In the genomic region with DNA sequence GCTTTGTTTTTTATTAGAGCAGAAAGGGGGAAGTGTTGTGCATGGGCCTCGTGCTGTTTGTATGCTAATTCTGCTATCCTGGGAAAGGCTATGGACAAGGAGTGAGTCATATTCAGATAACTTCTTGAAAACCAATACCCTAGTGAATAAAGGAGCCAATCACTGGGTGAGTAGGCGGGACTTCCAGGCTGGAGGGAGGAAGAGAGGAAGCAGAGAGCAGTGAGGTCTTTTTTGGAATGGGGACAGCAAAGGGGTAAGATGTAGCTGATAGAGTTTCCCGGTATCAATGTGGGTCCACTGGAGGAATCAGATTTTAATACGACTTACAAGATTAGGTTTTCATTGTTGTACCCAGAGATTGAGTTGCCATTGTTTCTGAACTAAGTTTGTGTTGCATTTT, we compare ENCODE assay signal across 28 mouse cellular contexts.
DNase-seq lines count a peak whose midpoint lies in the region; ATAC-seq and TF ChIP-seq lines count a peak whose summit lies in the region.
"Had no signal": no experiment of that assay in that cellular context is flagged by ENCODE, and none has a peak within 500 bp of the region (broad histone marks: within the 10 kb centered on the region; RNA-seq: fewer than 3 reads in every experiment).

No protein-coding gene starts in this region.

- H3K36me3 ChIP-seq in E14TG2a.4 (ENCODE audit: insufficient read depth, low read length) (no peaks in the 10 kb centered on the region), myocyte (ENCODE audit: control insufficient read depth, insufficient read depth) (no peaks in the 10 kb centered on the region)
- H3K36me3 ChIP-seq in hindbrain, embryonic 14.5 days (replicated peaks; ENCODE audit: control insufficient read depth, insufficient read depth), result no peaks in the 10 kb centered on the region
- H3K36me3 ChIP-seq in forebrain, embryonic 16.5 days (ENCODE audit: control insufficient read depth, insufficient read depth), result no peaks in the 10 kb centered on the region
- H3K36me3 ChIP-seq: forebrain, embryonic 10.5 days; heart, embryonic 12.5 days; heart, embryonic 15.5 days; hindbrain, embryonic 10.5 days; hindbrain, embryonic 13.5 days had no signal

- no peak for TF ChIP-seq CTCF in E14TG2a.4 (conservative IDR thresholded peaks at IDR 0.05; ENCODE audit: low read length)

- 76% methylated on average over 4 of the region's 4 CpGs for WGBS in hindbrain, embryonic 14.5 days
- WGBS in forebrain, embryonic 16.5 days, result 81% methylated on average over 4 of the region's 4 CpGs

- H3ac ChIP-seq in myocyte (ENCODE audit: control insufficient read depth, insufficient read length), result no peak overlapping the region

- H3K4me1 ChIP-seq in E14TG2a.4 (replicated peaks; ENCODE audit: low read depth, low read length), result peaks cover 32% of the 10 kb centered on the region
- no peaks in the 10 kb centered on the region for H3K4me1 ChIP-seq in hindbrain, embryonic 14.5 days (replicated peaks; ENCODE audit: control insufficient read depth, insufficient read depth, low read length)
- H3K4me1 ChIP-seq in forebrain, embryonic 16.5 days (replicated peaks; ENCODE audit: control insufficient read depth, insufficient read depth, low read length), result no peaks in the 10 kb centered on the region
- H3K4me1 ChIP-seq: forebrain, embryonic 10.5 days; forebrain, embryonic 13.5 days; heart, embryonic 12.5 days; heart, embryonic 15.5 days; hindbrain, embryonic 10.5 days; hindbrain, embryonic 13.5 days had no signal

- no peaks in the 10 kb centered on the region for H3K9me3 ChIP-seq in E14TG2a.4 (ENCODE audit: low read length)
- H3K9me3 ChIP-seq in hindbrain, embryonic 14.5 days (ENCODE audit: control insufficient read depth, low read length), result 0 out of 2 replicates have a peak, but pooled peaks cover 10% of the 10 kb centered on the region
- H3K9me3 ChIP-seq in forebrain, embryonic 16.5 days (ENCODE audit: control insufficient read depth, low read length), result no peaks in the 10 kb centered on the region
- H3K9me3 ChIP-seq: forebrain, embryonic 10.5 days; forebrain, embryonic 13.5 days; heart, embryonic 12.5 days; heart, embryonic 15.5 days; hindbrain, embryonic 10.5 days; hindbrain, embryonic 13.5 days had no signal

- H3K4me2 ChIP-seq in myocyte (ENCODE audit: low read depth), result peak overlapping the region; percentile 71
- H3K4me2 ChIP-seq in hindbrain, embryonic 14.5 days (replicated peaks), result no peak overlapping the region
- no peak overlapping the region for H3K4me2 ChIP-seq in forebrain, embryonic 16.5 days (ENCODE audit: low read length)
- H3K4me2 ChIP-seq: forebrain, embryonic 13.5 days; heart, embryonic 12.5 days; heart, embryonic 15.5 days; hindbrain, embryonic 13.5 days had no signal

- H3K4me3 ChIP-seq in E14TG2a.4 (replicated peaks; ENCODE audit: low read length), result peak overlapping the region; percentile 82
- peak overlapping the region; percentile 21 for H3K4me3 ChIP-seq in myocyte
- no peak overlapping the region for H3K4me3 ChIP-seq in hindbrain, embryonic 14.5 days (replicated peaks; ENCODE audit: low read length)
- no peak overlapping the region for H3K4me3 ChIP-seq in forebrain, embryonic 16.5 days (replicated peaks; ENCODE audit: low read length)
- H3K4me3 ChIP-seq: forebrain, embryonic 10.5 days; forebrain, embryonic 13.5 days; heart, embryonic 12.5 days; heart, embryonic 15.5 days; hindbrain, embryonic 10.5 days; hindbrain, embryonic 13.5 days had no signal

- H3K27me3 ChIP-seq in E14TG2a.4 (ENCODE audit: insufficient read depth, low read length) (no peaks in the 10 kb centered on the region), myocyte (ENCODE audit: control insufficient read depth, insufficient read depth, insufficient read length) (no peaks in the 10 kb centered on the region)
- no peaks in the 10 kb centered on the region for H3K27me3 ChIP-seq in hindbrain, embryonic 14.5 days (ENCODE audit: control insufficient read depth, insufficient read depth, low read length)
- H3K27me3 ChIP-seq in forebrain, embryonic 16.5 days (replicated peaks; ENCODE audit: control insufficient read depth, insufficient read depth, low read length), result no peaks in the 10 kb centered on the region
- H3K27me3 ChIP-seq: forebrain, embryonic 13.5 days; heart, embryonic 12.5 days; heart, embryonic 15.5 days had no signal

- no peaks in the 10 kb centered on the region for H3K79me2 ChIP-seq in myocyte (ENCODE audit: control insufficient read depth, insufficient read depth)

- DNase-seq in 3T3-L1 (ENCODE audit: low read depth, low spot score), result peak; percentile 85
- DNase-seq in NIH3T3 (ENCODE audit: low read depth), result peak; percentile 40
- no peak for DNase-seq in embryo, embryonic 11 days
- no peak for DNase-seq in hindbrain, embryonic 14.5 days (ENCODE audit: low spot score)
- DNase-seq: adrenal gland, adult 2 months; adrenal gland, postnatal 25 days; cerebellum, adult 11-12 months; cerebellum, adult 8-10 months; cerebellum, postnatal 10 days; cerebellum, postnatal 36 days; forebrain, postnatal 0 days; gastrocnemius, postnatal 25 days; heart, adult 18-20 months; heart, postnatal 10 days; heart, postnatal 36 days; kidney, adult 2 months had no signal

- no peak for TF ChIP-seq POLR2A in myocyte (IDR thresholded peaks at IDR 0.05; ENCODE audit: insufficient read length, low read depth)

- no peak overlapping the region for H3K27ac ChIP-seq in hindbrain, embryonic 14.5 days
- H3K27ac ChIP-seq in forebrain, embryonic 16.5 days (ENCODE audit: low read length), result no peak overlapping the region
- H3K27ac ChIP-seq: forebrain, embryonic 10.5 days; forebrain, embryonic 13.5 days; heart, embryonic 15.5 days; hindbrain, embryonic 10.5 days; hindbrain, embryonic 13.5 days; hindbrain, postnatal 0 days had no signal

- ATAC-seq in hindbrain, embryonic 14.5 days (ENCODE audit: low FRiP score), result no peak
- ATAC-seq in forebrain, embryonic 16.5 days, result no peak
- ATAC-seq: forebrain, embryonic 13.5 days; forebrain, postnatal 0 days; hindbrain, postnatal 0 days; inflammation-experienced regulatory T-cells, adult 6 months; intestine, embryonic 16.5 days had no signal

- no peak overlapping the region for H3K9ac ChIP-seq in hindbrain, embryonic 14.5 days
- no peak overlapping the region for H3K9ac ChIP-seq in forebrain, embryonic 16.5 days (replicated peaks; ENCODE audit: low read depth, low read length)
- H3K9ac ChIP-seq: forebrain, embryonic 13.5 days; forebrain, postnatal 0 days; heart, embryonic 12.5 days; heart, embryonic 15.5 days; hindbrain, embryonic 13.5 days had no signal

TF ChIP-seq in myocyte, 11 proteins besides CTCF, POLR2A, EP300 and RAD21:
- no peak for TF ChIP-seq CEBPB (IDR thresholded peaks at IDR 0.05; ENCODE audit: insufficient read depth, poor library complexity, severe bottlenecking)

Comparison
In these comparisons a context has a peak if more than half of its experiments do, and no peak if none do; other contexts are left out.
1. DNase-seq: peak in 3T3-L1 (single experiment) and NIH3T3 (single experiment); none in embryo, embryonic 11 days (single experiment) and hindbrain, embryonic 14.5 days (single experiment).
2. H3K4me3 ChIP-seq: peak in E14TG2a.4 (single experiment) and myocyte (single experiment); none in hindbrain, embryonic 14.5 days (single experiment) and forebrain, embryonic 16.5 days (single experiment).